Mouse (Mus musculus) myocyte (in vitro differentiated cells): ENCODE measurements around the gene Pus7. TPM values are rescaled to one million over a fixed set of nuclear protein-coding genes. Genes with fewer than 3 reads are reported as not detected.

Source experiments
- H3K27me3 ChIP-seq: one replicate; pipeline ENCODE4 v1.6.1; 2011; ENCODE audit not compliant: control insufficient read depth, insufficient read depth, insufficient read length
- H3K36me3 ChIP-seq: one replicate; pipeline ENCODE4 v1.6.1; 2011; ENCODE audit not compliant: control insufficient read depth, insufficient read depth
- H3K4me2 ChIP-seq: one replicate; pipeline ENCODE4 v1.6.1; 2011; ENCODE audit warnings: low read depth, control low read depth
- H3K4me3 ChIP-seq: one replicate; pipeline ENCODE4 v1.5.1; 2011; ENCODE audit warnings: mild to moderate bottlenecking, control low read depth, moderate library complexity
- H3K79me2 ChIP-seq: one replicate; pipeline ENCODE4 v1.6.1; 2011; ENCODE audit not compliant: control insufficient read depth, insufficient read depth
- H3ac ChIP-seq: one replicate; pipeline ENCODE4 v1.6.1; 2011; ENCODE audit not compliant: control insufficient read depth, insufficient read length
- CEBPB ChIP-seq: IDR thresholded peaks from 2 replicates; pipeline ENCODE4 v1.6.1; 2011; ENCODE audit warnings: mild to moderate bottlenecking, moderate library complexity; ENCODE audit not compliant: poor library complexity, insufficient read depth, severe bottlenecking
- E2F4 ChIP-seq: IDR thresholded peaks from one replicate; pipeline ENCODE4 v1.6.1; 2011; ENCODE audit warnings: mild to moderate bottlenecking, control low read depth, moderate library complexity; ENCODE audit not compliant: insufficient read depth
- MAX ChIP-seq: IDR thresholded peaks from one replicate; pipeline ENCODE4 v1.6.1; 2011; ENCODE audit warnings: low read depth, mild to moderate bottlenecking, control low read depth
- MYOD1 ChIP-seq, 3 experiments: IDR thresholded peaks; one replicate each; pipeline ENCODE4 v1.6.1; 2011; ENCODE audit warnings: control low read depth in 2 of 3, low read depth in 2 of 3, mild to moderate bottlenecking in 2 of 3, moderate library complexity in 1 of 3; ENCODE audit not compliant: insufficient read length in 2 of 3, control insufficient read depth in 1 of 3
- MYOG ChIP-seq, 3 experiments: IDR thresholded peaks; one replicate each; pipeline ENCODE4 v1.6.1; 2011; ENCODE audit warnings: control low read depth in 2 of 3, low read depth in 2 of 3, mild to moderate bottlenecking in 2 of 3; ENCODE audit not compliant: insufficient read length in 2 of 3, control insufficient read depth in 1 of 3, insufficient read depth in 1 of 3
- POLR2A ChIP-seq: IDR thresholded peaks from one replicate; pipeline ENCODE4 v1.6.1; 2011; ENCODE audit warnings: low read depth, mild to moderate bottlenecking, control low read depth, moderate library complexity; ENCODE audit not compliant: insufficient read length
- POLR2AphosphoS2 ChIP-seq: IDR thresholded peaks from one replicate; pipeline ENCODE4 v1.6.1; 2011; ENCODE audit warnings: low read depth, control low read depth; ENCODE audit not compliant: insufficient read length
- REST ChIP-seq: IDR thresholded peaks from one replicate; pipeline ENCODE4 v1.6.1; 2011; ENCODE audit warnings: mild to moderate bottlenecking, control low read depth, moderate library complexity; ENCODE audit not compliant: insufficient read depth, insufficient read length
- SRF ChIP-seq: IDR thresholded peaks from one replicate; pipeline ENCODE4 v1.6.1; 2011; ENCODE audit warnings: low read depth; ENCODE audit not compliant: control insufficient read depth, insufficient read length
- TCF12 ChIP-seq: IDR thresholded peaks from one replicate; pipeline ENCODE4 v1.6.1; 2011; ENCODE audit warnings: mild to moderate bottlenecking, control low read depth; ENCODE audit not compliant: poor library complexity, insufficient read depth, severe bottlenecking
- TCF3 ChIP-seq: IDR thresholded peaks from one replicate; pipeline ENCODE4 v1.6.1; 2011; ENCODE audit warnings: low read depth, control low read depth; ENCODE audit not compliant: insufficient read length
- USF1 ChIP-seq: IDR thresholded peaks from one replicate; pipeline ENCODE4 v1.6.1; 2011; ENCODE audit warnings: low read depth, mild to moderate bottlenecking, control low read depth, moderate library complexity
- polyA plus RNA-seq: library from polyadenylated mRNA; unstranded; fragments of >200 nt; fragmentation: generic; extraction: Trizol; gene quantifications from one replicate; pipeline ENCODE4 v1.2.1, GENCODE M21; 2012; ENCODE audit warnings: missing spikeins

The Pus7 gene
- polyA plus RNA-seq, 1 experiment, result 9.7 TPM

DNA sequence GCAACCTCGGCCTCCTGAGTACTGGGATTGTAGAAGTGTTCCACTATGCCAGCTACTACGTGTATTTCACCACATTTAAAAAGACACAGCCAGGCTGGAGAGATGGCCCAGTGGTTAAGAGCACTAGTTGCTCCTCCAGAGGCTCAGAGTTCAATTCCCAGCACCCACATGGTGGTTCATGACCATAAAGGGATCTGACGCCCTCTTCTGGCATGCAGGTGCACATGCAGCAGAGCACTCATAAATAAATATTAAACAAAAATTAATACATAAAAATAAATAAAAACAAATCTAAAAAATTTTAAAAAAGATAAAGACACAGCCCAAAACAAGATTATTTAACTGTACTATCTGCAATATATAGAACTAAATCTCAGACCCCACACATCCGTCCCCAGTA lies 3.0 kb downstream of the Pus7 start:
- Histone ChIP-seq H3K4me3 (no peak overlapping the region), H3K36me3 (peaks cover 3% of the 10 kb centered on the region), H3K27me3 (no peaks in the 10 kb centered on the region), H3K4me2 (no peak overlapping the region), H3ac (no peak overlapping the region), H3K79me2 (peaks cover 42% of the 10 kb centered on the region)
- TF ChIP-seq REST (no peak), TCF3 (no peak), CEBPB (no peak), MAX (no peak)

DNA sequence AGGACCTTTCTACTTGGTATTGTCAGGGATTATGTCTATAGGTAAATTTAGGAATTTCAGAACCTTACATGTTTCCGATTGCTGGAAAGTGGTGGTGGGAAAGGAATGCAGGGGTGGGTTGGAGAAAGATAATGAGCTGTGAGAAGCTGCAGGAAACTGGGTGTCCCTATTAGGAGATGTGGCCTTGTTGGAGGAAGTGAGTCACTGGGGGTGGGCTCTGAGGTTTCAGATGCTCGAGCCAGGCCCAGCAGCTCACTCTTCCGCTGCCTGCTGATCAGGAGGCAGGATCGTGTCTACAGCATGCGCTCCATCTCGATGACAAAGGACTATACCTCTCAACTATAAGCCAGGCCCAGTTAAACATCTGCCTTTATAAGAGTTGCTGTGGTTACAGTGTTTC lies 9.3 kb downstream of the Pus7 start:
- Histone ChIP-seq H3K4me3 (no peak overlapping the region), H3K27me3 (no peaks in the 10 kb centered on the region), H3K79me2 (peaks cover 1% of the 10 kb centered on the region), H3ac (no peak overlapping the region), H3K36me3 (peaks cover 5% of the 10 kb centered on the region), H3K4me2 (no peak overlapping the region)
- TF ChIP-seq REST (no peak), MYOG (IDR thresholded peaks at IDR 0.05; ENCODE audit: control insufficient read depth in 1 of 3, insufficient read depth in 1 of 3, insufficient read length in 2 of 3, low read depth in 2 of 3) (no peak), MYOD1 (IDR thresholded peaks at IDR 0.05; ENCODE audit: control insufficient read depth in 1 of 3, insufficient read length in 2 of 3, low read depth in 2 of 3) (no peak), SRF (no peak), TCF12 (no peak), MAX (no peak), POLR2A (no peak), TCF3 (no peak), E2F4 (no peak), CEBPB (no peak), USF1 (no peak), POLR2AphosphoS2 (no peak)

DNA sequence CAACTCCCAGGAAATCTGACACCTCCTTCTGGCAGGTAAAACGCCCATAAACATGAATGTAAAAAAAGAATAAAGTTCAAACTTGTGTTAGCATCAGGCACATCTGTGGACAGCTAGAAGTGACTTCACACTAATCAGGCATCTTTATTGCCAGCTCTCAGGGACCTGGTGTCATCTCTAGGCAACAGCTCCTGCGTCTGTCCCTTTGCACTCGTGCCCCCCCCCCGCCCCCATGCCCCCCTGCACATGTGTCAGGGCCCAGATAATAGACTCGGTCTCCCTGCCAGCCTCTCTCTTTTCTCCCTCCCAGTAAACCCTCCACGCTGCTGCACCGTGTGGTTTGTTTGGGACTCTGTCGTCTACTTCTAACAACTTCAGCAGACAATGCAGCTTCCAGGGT lies 12.4 kb downstream of the Pus7 start:
- Histone ChIP-seq H3K27me3 (no peaks in the 10 kb centered on the region), H3K79me2 (no peaks in the 10 kb centered on the region), H3K4me3 (no peak overlapping the region), H3K36me3 (peaks cover 14% of the 10 kb centered on the region), H3ac (no peak overlapping the region), H3K4me2 (no peak overlapping the region)
- no peak for TF ChIP-seq MAX

DNA sequence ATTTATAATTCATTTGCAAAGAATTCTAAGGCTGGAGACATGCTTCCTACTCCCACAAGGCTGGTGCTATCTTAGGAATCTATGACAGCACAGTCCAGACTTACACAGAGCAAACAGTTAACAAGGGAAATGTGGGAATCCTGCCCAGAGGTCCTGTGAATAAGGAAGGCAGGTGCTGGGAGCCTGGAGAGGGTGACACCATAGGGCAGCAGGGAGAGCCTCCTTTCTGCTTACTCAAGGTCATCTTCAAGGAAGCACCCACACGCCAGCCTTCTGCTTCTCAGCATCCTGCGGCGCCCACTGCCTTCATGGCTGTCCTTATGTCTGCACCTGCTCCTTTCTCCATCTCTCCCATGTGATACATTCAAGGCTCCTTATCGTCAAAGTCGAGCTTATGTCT lies 19.0 kb downstream of the Pus7 start:
- Histone ChIP-seq H3K79me2 (no peaks in the 10 kb centered on the region), H3K4me2 (no peak overlapping the region), H3K27me3 (no peaks in the 10 kb centered on the region), H3K36me3 (peaks cover 15% of the 10 kb centered on the region), H3ac (no peak overlapping the region), H3K4me3 (no peak overlapping the region)
- no peak for TF ChIP-seq POLR2AphosphoS2
- TF ChIP-seq SRF, result no peak
- no peak for TF ChIP-seq POLR2A

DNA sequence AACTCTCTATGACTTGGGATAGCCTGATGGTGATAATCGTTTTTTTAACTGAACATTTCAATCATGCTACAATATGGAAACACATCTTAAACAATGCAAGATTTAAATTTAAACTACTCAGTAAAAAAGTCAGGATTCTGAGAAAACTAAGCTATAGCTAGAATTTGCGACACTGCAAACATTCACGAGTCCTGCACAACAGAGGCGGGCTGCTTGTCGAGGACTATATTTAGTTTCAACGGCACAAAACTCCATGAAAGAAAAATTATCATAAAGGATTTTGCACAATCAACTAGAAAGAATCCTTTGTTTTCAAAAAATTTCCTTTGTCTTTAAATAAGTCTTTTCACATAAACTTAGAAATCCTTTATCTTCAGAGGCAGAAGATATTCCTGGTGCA lies 21.0 kb downstream of the Pus7 start:
- Histone ChIP-seq H3ac (no peak overlapping the region), H3K4me3 (no peak overlapping the region), H3K27me3 (no peaks in the 10 kb centered on the region), H3K36me3 (peaks cover 11% of the 10 kb centered on the region), H3K79me2 (no peaks in the 10 kb centered on the region), H3K4me2 (no peak overlapping the region)
- no peak for TF ChIP-seq E2F4
- no peak for TF ChIP-seq SRF
- no peak for TF ChIP-seq POLR2A
- TF ChIP-seq MYOD1 (IDR thresholded peaks at IDR 0.05; ENCODE audit: control insufficient read depth in 1 of 3, insufficient read length in 2 of 3, low read depth in 2 of 3), result no peak
- no peak for TF ChIP-seq CEBPB
- TF ChIP-seq MAX, result no peak
- TF ChIP-seq REST, result no peak
- TF ChIP-seq MYOG (IDR thresholded peaks at IDR 0.05; ENCODE audit: control insufficient read depth in 1 of 3, insufficient read depth in 1 of 3, insufficient read length in 2 of 3, low read depth in 2 of 3), result no peak
- no peak for TF ChIP-seq TCF12
- TF ChIP-seq USF1, result no peak
- no peak for TF ChIP-seq POLR2AphosphoS2
- TF ChIP-seq TCF3, result no peak

- H3K79me2 ChIP-seq, result no peaks in the 10 kb centered on the region
- no peak overlapping the region for H3ac ChIP-seq
- no peak overlapping the region for H3K4me3 ChIP-seq
- H3K4me2 ChIP-seq, result no peak overlapping the region
- H3K27me3 ChIP-seq, result no peaks in the 10 kb centered on the region
- TF ChIP-seq POLR2A (no peak), MYOG (IDR thresholded peaks at IDR 0.05; ENCODE audit: control insufficient read depth in 1 of 3, insufficient read depth in 1 of 3, insufficient read length in 2 of 3, low read depth in 2 of 3) (no peak), POLR2AphosphoS2 (no peak), SRF (no peak), CEBPB (no peak), TCF12 (no peak), MYOD1 (IDR thresholded peaks at IDR 0.05; ENCODE audit: control insufficient read depth in 1 of 3, insufficient read length in 2 of 3, low read depth in 2 of 3) (no peak), REST (no peak), MAX (no peak), TCF3 (no peak), E2F4 (no peak), USF1 (no peak)
- H3K36me3 ChIP-seq, result no peaks in the 10 kb centered on the region
These were observed 24.9 kb downstream of the Pus7 start for GRCm38 (mm10) chr5:23758633-23759032.
